Mouse (Mus musculus): ENCODE data around the gene Glud1. TPM values are rescaled to one million over a fixed set of nuclear protein-coding genes. Genes with fewer than 3 reads are reported as not detected.
"Not testable (repeated sequence)": the region's sequence is repeated elsewhere in the genome, so short reads cannot be mapped to it uniquely, and the experiment has no call there.

Glud1 gene
- polyA plus RNA-seq, 1 experiment from 2014 or later: 87.3 TPM

GRCm38 (mm10) chr14:34362726-34363445, 52.4 kb downstream of the Glud1 start:
- Histone ChIP-seq H3K36me3 (no peaks in the 10 kb centered on the region), H3K4me3 (peak overlapping the region; percentile 61), H3K9me3 (no peaks in the 10 kb centered on the region), H3K27ac (0 out of 2 replicates have a peak overlapping the region, but pooled peaks have one; percentile 3), H3K4me1 (peaks cover 10% of the 10 kb centered on the region), H3K27me3 (ENCODE audit: insufficient read depth, poor library complexity, severe bottlenecking) (peaks cover 13% of the 10 kb centered on the region; the same call in 1 of the 2 replicates)
- DNase-seq (ENCODE audit: low spot score): peak; percentile 86
- WGBS: 23% methylated on average over 18 of the region's 18 CpGs

GRCm38 (mm10) chr14:34363490-34364253, 53.1 kb downstream of the Glud1 start:
- DNase-seq (ENCODE audit: low spot score): peak; percentile 83
- peaks cover 10% of the 10 kb centered on the region for H3K4me1 ChIP-seq
- H3K27me3 ChIP-seq (ENCODE audit: insufficient read depth, poor library complexity, severe bottlenecking): peaks cover 13% of the 10 kb centered on the region; the same call in 1 of the 2 replicates
- no peaks in the 10 kb centered on the region for H3K36me3 ChIP-seq
- WGBS: 3% methylated on average over 32 of the region's 32 CpGs
- no peaks in the 10 kb centered on the region for H3K9me3 ChIP-seq
- H3K27ac ChIP-seq: peak overlapping the region; percentile 79
- peak overlapping the region; percentile 61 for H3K4me3 ChIP-seq

GRCm38 (mm10) chr14:34364254-34365146, 54.0 kb downstream of the Glud1 start:
- H3K9me3 ChIP-seq; DNase-seq (ENCODE audit: low spot score); H3K36me3 ChIP-seq: not testable (repeated sequence)
- WGBS: 82% methylated on average over 15 of the region's 15 CpGs
- H3K27me3 ChIP-seq (ENCODE audit: insufficient read depth, poor library complexity, severe bottlenecking): peaks cover 13% of the 10 kb centered on the region; the same call in 1 of the 2 replicates
- H3K4me1 ChIP-seq: peaks cover 15% of the 10 kb centered on the region
- H3K27ac ChIP-seq: peak overlapping the region; percentile 79; the same call in 1 of the 2 replicates
- peak overlapping the region; percentile 61 for H3K4me3 ChIP-seq

- Histone ChIP-seq H3K36me3 (no peaks in the 10 kb centered on the region), H3K4me3 (no peak overlapping the region), H3K9me3 (no peaks in the 10 kb centered on the region), H3K27me3 (ENCODE audit: insufficient read depth, poor library complexity, severe bottlenecking) (peaks cover 13% of the 10 kb centered on the region; the same call in 1 of the 2 replicates), H3K27ac (no peak overlapping the region), H3K4me1 (peaks cover 15% of the 10 kb centered on the region)
- DNase-seq (ENCODE audit: low spot score): no peak
- WGBS: 82% methylated on average over 2 of the region's 2 CpGs
These were observed 54.6 kb downstream of the Glud1 start for GRCm38 (mm10) chr14:34365147-34365507.

GRCm38 (mm10) chr14:34370203-34370602, 59.7 kb downstream of the Glud1 start:
- DNase-seq (ENCODE audit: low spot score): no peak
- no peak overlapping the region for H3K27ac ChIP-seq
- no peak overlapping the region for H3K4me3 ChIP-seq
- peaks cover 10% of the 10 kb centered on the region; the same call in 1 of the 2 replicates for H3K27me3 ChIP-seq (ENCODE audit: insufficient read depth, poor library complexity, severe bottlenecking)
- 58% methylated on average over 3 of the region's 3 CpGs for WGBS
- no peaks in the 10 kb centered on the region for H3K9me3 ChIP-seq
- peaks cover 22% of the 10 kb centered on the region for H3K4me1 ChIP-seq
- H3K36me3 ChIP-seq: no peaks in the 10 kb centered on the region

GRCm38 (mm10) chr14:34370921-34371320, 60.4 kb downstream of the Glud1 start:
- H3K4me1 ChIP-seq: peaks cover 29% of the 10 kb centered on the region
- H3K27me3 ChIP-seq (ENCODE audit: insufficient read depth, poor library complexity, severe bottlenecking): peaks cover 10% of the 10 kb centered on the region; the same call in 1 of the 2 replicates
- H3K4me3 ChIP-seq: no peak overlapping the region
- H3K9me3 ChIP-seq: no peaks in the 10 kb centered on the region
- WGBS: 71% methylated on average over 3 of the region's 3 CpGs
- no peak overlapping the region for H3K27ac ChIP-seq
- H3K36me3 ChIP-seq: no peaks in the 10 kb centered on the region
- no peak for DNase-seq (ENCODE audit: low spot score)

- Histone ChIP-seq H3K27me3 (ENCODE audit: insufficient read depth, poor library complexity, severe bottlenecking) (peaks cover 10% of the 10 kb centered on the region; the same call in 1 of the 2 replicates), H3K9me3 (no peaks in the 10 kb centered on the region), H3K4me1 (peaks cover 33% of the 10 kb centered on the region), H3K27ac (no peak overlapping the region), H3K36me3 (no peaks in the 10 kb centered on the region), H3K4me3 (no peak overlapping the region)
- no peak for DNase-seq (ENCODE audit: low spot score)
- 80% methylated on average over 2 of the region's 2 CpGs for WGBS
These were observed 61.2 kb downstream of the Glud1 start for GRCm38 (mm10) chr14:34371763-34372162.

- H3K4me1 ChIP-seq: peaks cover 39% of the 10 kb centered on the region
These were observed 62.1 kb downstream of the Glud1 start for GRCm38 (mm10) chr14:34372646-34373045.

GRCm38 (mm10) chr14:34373581-34373980, 63.1 kb downstream of the Glud1 start:
- Histone ChIP-seq H3K4me1 (peaks cover 46% of the 10 kb centered on the region), H3K27ac (no peak overlapping the region; the same call in 1 of the 2 replicates), H3K9me3 (no peaks in the 10 kb centered on the region), H3K27me3 (ENCODE audit: insufficient read depth, poor library complexity, severe bottlenecking) (peaks cover 10% of the 10 kb centered on the region; the same call in 1 of the 2 replicates), H3K36me3 (no peaks in the 10 kb centered on the region), H3K4me3 (no peak overlapping the region)
- DNase-seq (ENCODE audit: low spot score): no peak
- 55% methylated on average over 6 of the region's 6 CpGs for WGBS

More at GRCm38 (mm10) chr14:34372646-34373045, 62.1 kb downstream of the Glud1 start:
- H3K27me3 ChIP-seq (ENCODE audit: insufficient read depth, poor library complexity, severe bottlenecking): peaks cover 10% of the 10 kb centered on the region; the same call in 1 of the 2 replicates
- no peak overlapping the region for H3K27ac ChIP-seq
- no peak for DNase-seq (ENCODE audit: low spot score)
- H3K4me3 ChIP-seq: no peak overlapping the region
- 74% methylated on average over 6 of the region's 6 CpGs for WGBS
- H3K36me3 ChIP-seq: no peaks in the 10 kb centered on the region
- no peaks in the 10 kb centered on the region for H3K9me3 ChIP-seq

- H3K27me3 ChIP-seq (ENCODE audit: insufficient read depth, poor library complexity, severe bottlenecking): peaks cover 10% of the 10 kb centered on the region; the same call in 1 of the 2 replicates
- peaks cover 48% of the 10 kb centered on the region for H3K4me1 ChIP-seq
- H3K36me3 ChIP-seq: no peaks in the 10 kb centered on the region
- H3K27ac ChIP-seq: peak within 1 kb of the TSS; percentile 77
- 46% methylated on average over 10 of the region's 10 CpGs for WGBS
- no peaks in the 10 kb centered on the region for H3K9me3 ChIP-seq
- DNase-seq (ENCODE audit: low spot score): no peak
- peak within 1 kb of the TSS; percentile 47 for H3K4me3 ChIP-seq
These were observed 64.0 kb downstream of the Glud1 start, which contains the start of gene Sncg for GRCm38 (mm10) chr14:34374577-34374976. TSS of gene Sncg (minus strand) at chr14:34374789.

GRCm38 (mm10) chr14:34375415-34375904, 64.9 kb downstream of the Glud1 start, which contains the start of gene Mmrn2:
TSS of gene Mmrn2 (plus strand) at chr14:34375465.
- H3K27me3 ChIP-seq (ENCODE audit: insufficient read depth, poor library complexity, severe bottlenecking): peaks cover 6% of the 10 kb centered on the region; the same call in 1 of the 2 replicates
- peak within 1 kb of the TSS; percentile 47 for H3K4me3 ChIP-seq
- no peak for DNase-seq (ENCODE audit: low spot score)
- H3K9me3 ChIP-seq: no peaks in the 10 kb centered on the region
- no peaks in the 10 kb centered on the region for H3K36me3 ChIP-seq
- 63% methylated on average over 13 of the region's 13 CpGs for WGBS
- peak within 1 kb of the TSS; percentile 77 for H3K27ac ChIP-seq
- H3K4me1 ChIP-seq: peaks cover 48% of the 10 kb centered on the region

- peak overlapping the region; percentile 77 for H3K27ac ChIP-seq
- peaks cover 48% of the 10 kb centered on the region for H3K4me1 ChIP-seq
- 70% methylated on average over 5 of the region's 5 CpGs for WGBS
- DNase-seq (ENCODE audit: low spot score): no peak
- no peaks in the 10 kb centered on the region for H3K36me3 ChIP-seq
- H3K27me3 ChIP-seq (ENCODE audit: insufficient read depth, poor library complexity, severe bottlenecking): peaks cover 4% of the 10 kb centered on the region; the same call in 1 of the 2 replicates
- H3K9me3 ChIP-seq: no peaks in the 10 kb centered on the region
- H3K4me3 ChIP-seq: peak overlapping the region; percentile 47
These were observed 65.4 kb downstream of the Glud1 start for GRCm38 (mm10) chr14:34375941-34376340.
